Mouse (Mus musculus) embryonic facial prominence, embryonic 13.5 days (tissue): Measurements from ENCODE around the gene Txndc16. TPM values are rescaled to one million over a fixed set of nuclear protein-coding genes. Genes with fewer than 3 reads are reported as not detected.
A peak's percentile ranks its signal among the peaks of the same experiment; 100 is the strongest.

Experiments
- ATAC-seq: fragments of 200-750 bp; cut with Nextera tagmentation; 2 replicates; pipeline ENCODE4 v1.8.0; 2017; ENCODE audit warnings: low read depth; ENCODE audit not compliant: insufficient number of reproducible peaks, insufficient read depth, low FRiP score, low TSS enrichment
- H3K27ac ChIP-seq: fragments of 300-500 bp; sonication (generic); 2 replicates; pipeline ENCODE4 v1.5.1; 2015; ENCODE audit warnings: moderate library complexity, mild to moderate bottlenecking, inconsistent platforms
- H3K27me3 ChIP-seq: fragments of 300-500 bp; sonication (generic); 2 replicates; pipeline ENCODE4 v1.6.1; 2015; ENCODE audit warnings: mild to moderate bottlenecking, inconsistent platforms
- H3K36me3 ChIP-seq: fragments of 300-500 bp; sonication (generic); 2 replicates; pipeline ENCODE4 v1.6.1; 2015; ENCODE audit warnings: mild to moderate bottlenecking, inconsistent platforms
- H3K4me1 ChIP-seq: fragments of 300-500 bp; sonication (generic); 2 replicates; pipeline ENCODE4 v1.6.1; 2015; ENCODE audit warnings: inconsistent platforms
- H3K4me2 ChIP-seq: fragments of 300-500 bp; sonication (generic); 2 replicates; pipeline ENCODE4 v1.6.1; 2015; ENCODE audit warnings: moderate library complexity, mild to moderate bottlenecking, inconsistent platforms
- H3K4me3 ChIP-seq: fragments of 300-500 bp; sonication (generic); 2 replicates; pipeline ENCODE4 v1.5.1; 2015; ENCODE audit warnings: mild to moderate bottlenecking, inconsistent platforms
- H3K9ac ChIP-seq: fragments of 300-500 bp; sonication (generic); 2 replicates; pipeline ENCODE4 v1.6.1; 2015; ENCODE audit warnings: mild to moderate bottlenecking, inconsistent platforms
- H3K9me3 ChIP-seq: fragments of 300-500 bp; sonication (generic); 2 replicates; pipeline ENCODE4 v1.6.1; 2016; ENCODE audit warnings: inconsistent platforms
- WGBS: fragments of 180-500 bp; shearing (Covaris S2); methylation state at CpG from one replicate; pipeline ENCODE4 v1.1.7; 2015; ENCODE audit warnings: mixed read lengths; 5-methylcytosine and 5-hydroxymethylcytosine counted together
- polyA plus RNA-seq: library from polyadenylated mRNA; unstranded; fragments of >200 nt; fragmentation: Nextera tagmentation; extraction: Ambion mirVana; gene quantifications from 2 replicates; pipeline ENCODE4 v1.2.1, GENCODE M21; 2015

Gene Txndc16
- 16.5 and 19.6 TPM in 2 replicates for polyA plus RNA-seq

- peaks cover 12% of the 10 kb centered on the region; the same call in 1 of the 2 replicates for H3K4me1 ChIP-seq
- peak within 1 kb of the TSS; percentile 94 for H3K27ac ChIP-seq
- H3K36me3 ChIP-seq = no peaks in the 10 kb centered on the region
- under 1% methylated on average over 59 of the region's 59 CpGs for WGBS
- H3K27me3 ChIP-seq = no peaks in the 10 kb centered on the region
- H3K4me2 ChIP-seq = peak within 1 kb of the TSS; percentile 97
- H3K9ac ChIP-seq = peak within 1 kb of the TSS; percentile 87
- H3K9me3 ChIP-seq = no peaks in the 10 kb centered on the region
- peak; percentile 57 for ATAC-seq
- H3K4me3 ChIP-seq = peak within 1 kb of the TSS; percentile 82
Measured at GRCm38 (mm10) chr14:45220090-45220956, at the start of gene Txndc16. Gene Txndc16, minus strand, starts transcription at chr14:45220328.

GRCm38 (mm10) chr14:45263831-45264592 is 43.9 kb upstream of the Txndc16 start:
- no peak overlapping the region for H3K9ac ChIP-seq
- H3K4me1 ChIP-seq = no peaks in the 10 kb centered on the region
- H3K9me3 ChIP-seq = 0 out of 2 replicates have a peak, but pooled peaks cover 2% of the 10 kb centered on the region
- H3K4me3 ChIP-seq = no peak overlapping the region
- no peak for ATAC-seq
- no peak overlapping the region for H3K27ac ChIP-seq
- WGBS = 82% methylated on average over 3 of the region's 3 CpGs
- no peaks in the 10 kb centered on the region for H3K27me3 ChIP-seq
- H3K4me2 ChIP-seq = no peak overlapping the region
- H3K36me3 ChIP-seq = peaks cover 4% of the 10 kb centered on the region; the same call in 1 of the 2 replicates

GRCm38 (mm10) chr14:45251548-45252076 is 31.5 kb upstream of the Txndc16 start:
- no peak overlapping the region for H3K4me2 ChIP-seq
- H3K9ac ChIP-seq = no peak overlapping the region
- H3K9me3 ChIP-seq = no peaks in the 10 kb centered on the region
- H3K27ac ChIP-seq = no peak overlapping the region
- ATAC-seq = no peak
- no peaks in the 10 kb centered on the region for H3K27me3 ChIP-seq
- no peaks in the 10 kb centered on the region for H3K4me1 ChIP-seq
- H3K4me3 ChIP-seq = no peak overlapping the region
- no peaks in the 10 kb centered on the region for H3K36me3 ChIP-seq
- 83% methylated on average over 4 of the region's 4 CpGs for WGBS

GRCm38 (mm10) chr14:45241613-45242012 is 21.5 kb upstream of the Txndc16 start:
- Histone ChIP-seq H3K9me3 (no peaks in the 10 kb centered on the region), H3K27me3 (no peaks in the 10 kb centered on the region), H3K4me2 (no peak overlapping the region), H3K36me3 (no peaks in the 10 kb centered on the region), H3K27ac (no peak overlapping the region), H3K9ac (no peak overlapping the region), H3K4me1 (no peaks in the 10 kb centered on the region), H3K4me3 (no peak overlapping the region)
- ATAC-seq = no peak
- 43% methylated on average over 1 of the region's 1 CpGs for WGBS

GRCm38 (mm10) chr14:45239042-45239441 is 18.9 kb upstream of the Txndc16 start:
- Histone ChIP-seq H3K4me1 (no peaks in the 10 kb centered on the region), H3K9me3 (no peaks in the 10 kb centered on the region), H3K4me2 (no peak overlapping the region), H3K9ac (no peak overlapping the region), H3K36me3 (no peaks in the 10 kb centered on the region), H3K4me3 (no peak overlapping the region), H3K27me3 (no peaks in the 10 kb centered on the region), H3K27ac (no peak overlapping the region)
- WGBS = 87% methylated on average over 2 of the region's 2 CpGs
- no peak for ATAC-seq

GRCm38 (mm10) chr14:45220957-45221630 is 966 bp upstream of the Txndc16 start:
- no peak overlapping the region for H3K27ac ChIP-seq
- no peaks in the 10 kb centered on the region for H3K27me3 ChIP-seq
- H3K9ac ChIP-seq = peak overlapping the region; percentile 87
- no peaks in the 10 kb centered on the region for H3K36me3 ChIP-seq
- WGBS = 9% methylated on average over 11 of the region's 11 CpGs
- H3K4me2 ChIP-seq = peak overlapping the region; percentile 97
- ATAC-seq = no peak
- H3K4me3 ChIP-seq = peak overlapping the region; percentile 82
- no peaks in the 10 kb centered on the region for H3K9me3 ChIP-seq
- H3K4me1 ChIP-seq = peaks cover 12% of the 10 kb centered on the region; the same call in 1 of the 2 replicates

GRCm38 (mm10) chr14:45219281-45220089 is 643 bp downstream of the Txndc16 start, which contains the start of gene Gpr137c:
Gene Gpr137c, plus strand, starts transcription at chr14:45219717.
- Histone ChIP-seq H3K27ac (peak within 1 kb of the TSS; percentile 94), H3K27me3 (no peaks in the 10 kb centered on the region), H3K4me1 (peaks cover 12% of the 10 kb centered on the region; the same call in 1 of the 2 replicates), H3K9me3 (no peaks in the 10 kb centered on the region), H3K4me2 (peak within 1 kb of the TSS; percentile 97), H3K36me3 (no peaks in the 10 kb centered on the region), H3K4me3 (peak within 1 kb of the TSS; percentile 82), H3K9ac (peak within 1 kb of the TSS; percentile 87)
- WGBS = under 1% methylated on average over 55 of the region's 86 CpGs
- peak; percentile 99 for ATAC-seq

- 87% methylated on average over 4 of the region's 4 CpGs for WGBS
- Histone ChIP-seq H3K4me3 (no peak overlapping the region), H3K4me1 (peaks cover 12% of the 10 kb centered on the region; the same call in 1 of the 2 replicates), H3K4me2 (peak overlapping the region; percentile 97; the same call in 1 of the 2 replicates), H3K9ac (no peak overlapping the region), H3K36me3 (no peaks in the 10 kb centered on the region), H3K9me3 (no peaks in the 10 kb centered on the region), H3K27me3 (no peaks in the 10 kb centered on the region), H3K27ac (no peak overlapping the region)
- ATAC-seq = no peak
Measured at GRCm38 (mm10) chr14:45217693-45218092, 2.4 kb downstream of the Txndc16 start.

- WGBS = 93% methylated on average over 9 of the region's 9 CpGs
- ATAC-seq = no peak
- H3K9ac ChIP-seq = no peak overlapping the region
Measured at GRCm38 (mm10) chr14:45216711-45217340, 3.3 kb downstream of the Txndc16 start.

GRCm38 (mm10) chr14:45211431-45211830 is 8.7 kb downstream of the Txndc16 start:
- H3K9ac ChIP-seq = no peak overlapping the region
- peaks cover 13% of the 10 kb centered on the region; the same call in 1 of the 2 replicates for H3K36me3 ChIP-seq
- H3K9me3 ChIP-seq = no peaks in the 10 kb centered on the region
- H3K4me1 ChIP-seq = no peaks in the 10 kb centered on the region
- H3K27ac ChIP-seq = no peak overlapping the region
- no peak overlapping the region for H3K4me2 ChIP-seq
- WGBS = 91% methylated on average over 1 of the region's 1 CpGs
- no peak for ATAC-seq
- no peak overlapping the region for H3K4me3 ChIP-seq
- H3K27me3 ChIP-seq = no peaks in the 10 kb centered on the region

More at GRCm38 (mm10) chr14:45216711-45217340, 3.3 kb downstream of the Txndc16 start:
- H3K9me3 ChIP-seq = no peaks in the 10 kb centered on the region
- no peak overlapping the region for H3K27ac ChIP-seq
- H3K4me3 ChIP-seq = no peak overlapping the region
- H3K27me3 ChIP-seq = no peaks in the 10 kb centered on the region
- H3K4me1 ChIP-seq = peaks cover 12% of the 10 kb centered on the region; the same call in 1 of the 2 replicates
- H3K4me2 ChIP-seq = no peak overlapping the region
- 0 out of 2 replicates have a peak, but pooled peaks cover 2% of the 10 kb centered on the region for H3K36me3 ChIP-seq
